Mouse (Mus musculus) kidney, embryonic 14.5 days (tissue): ENCODE results near the gene Gm12216. TPM values are rescaled to one million over a fixed set of nuclear protein-coding genes. Genes with fewer than 3 reads are reported as not detected.

Source experiments
- ATAC-seq: fragments of 200-750 bp; cut with Nextera tagmentation; 2 replicates; pipeline ENCODE4 v1.8.0; 2017; ENCODE audit warnings: moderate number of reproducible peaks, mild to moderate bottlenecking, moderate TSS enrichment, moderate library complexity; ENCODE audit not compliant: low FRiP score, low TSS enrichment
- H3K27ac ChIP-seq: fragments of 300-500 bp; sonication (generic); 2 replicates; pipeline ENCODE4 v1.5.1; 2014; ENCODE audit warnings: low read depth, mild to moderate bottlenecking, low read length, moderate library complexity, mixed read lengths
- H3K27me3 ChIP-seq: fragments of 300-500 bp; sonication (generic); 2 replicates; pipeline ENCODE4 v1.6.1; 2014; ENCODE audit warnings: mild to moderate bottlenecking, low read length; ENCODE audit not compliant: control insufficient read depth, insufficient read depth
- H3K36me3 ChIP-seq: fragments of 300-500 bp; sonication (generic); 2 replicates; pipeline ENCODE4 v1.6.1; 2014; ENCODE audit warnings: low read length, mixed read lengths; ENCODE audit not compliant: control insufficient read depth, insufficient read depth
- H3K4me1 ChIP-seq: fragments of 300-500 bp; sonication (generic); 2 replicates; pipeline ENCODE4 v1.6.1; 2014; ENCODE audit warnings: low read length, mixed read lengths; ENCODE audit not compliant: control insufficient read depth, insufficient read depth
- H3K4me2 ChIP-seq: fragments of 300-500 bp; sonication (generic); replicated peaks from 2 replicates; pipeline ENCODE4 v1.6.1; 2014; ENCODE audit warnings: low read depth, mild to moderate bottlenecking, low read length
- H3K4me3 ChIP-seq: fragments of 300-500 bp; sonication (generic); 2 replicates; pipeline ENCODE4 v1.5.1; 2014; ENCODE audit warnings: mild to moderate bottlenecking, low read length
- H3K9ac ChIP-seq: fragments of 300-500 bp; sonication (generic); 2 replicates; pipeline ENCODE4 v1.6.1; 2014; ENCODE audit warnings: low read depth, mild to moderate bottlenecking, low read length, moderate library complexity
- H3K9me3 ChIP-seq: fragments of 300-500 bp; sonication (generic); 2 replicates; pipeline ENCODE4 v1.6.1; 2016; ENCODE audit warnings: low read length; ENCODE audit not compliant: control insufficient read depth
- WGBS: fragments of 180-500 bp; shearing (Covaris S2); extraction: QIAGEN DNeasy Blood & Tissue Kit; methylation state at CpG from one replicate; pipeline ENCODE4 v1.1.7; 2014; 5-methylcytosine and 5-hydroxymethylcytosine counted together
- polyA plus RNA-seq: library from polyadenylated mRNA; unstranded; fragments of >200 nt; fragmentation: Nextera tagmentation; extraction: Ambion mirVana; gene quantifications from 2 replicates; pipeline ENCODE4 v1.2.1, GENCODE M21; 2014

Gene Gm12216
- polyA plus RNA-seq, 1 experiment from 2014 or later: 1.1 TPM

GRCm38 (mm10) chr11:53839663-53840642 lies 19.1 kb downstream of the Gm12216 start:
- H3K9ac ChIP-seq: no peak overlapping the region
- H3K9me3 ChIP-seq: no peaks in the 10 kb centered on the region
- 46% methylated on average over 8 of the region's 8 CpGs for WGBS
- no peaks in the 10 kb centered on the region for H3K27me3 ChIP-seq
- no peak for ATAC-seq
- H3K4me3 ChIP-seq: no peak overlapping the region
- no peaks in the 10 kb centered on the region for H3K36me3 ChIP-seq
- no peak overlapping the region for H3K4me2 ChIP-seq
- H3K4me1 ChIP-seq: no peaks in the 10 kb centered on the region
- H3K27ac ChIP-seq: no peak overlapping the region

GRCm38 (mm10) chr11:53839147-53839546 lies 19.9 kb downstream of the Gm12216 start:
- H3K27me3 ChIP-seq: no peaks in the 10 kb centered on the region
- H3K4me1 ChIP-seq: no peaks in the 10 kb centered on the region
- H3K9ac ChIP-seq: no peak overlapping the region
- WGBS: 74% methylated on average over 6 of the region's 6 CpGs
- no peak overlapping the region for H3K4me3 ChIP-seq
- H3K9me3 ChIP-seq: no peaks in the 10 kb centered on the region
- no peak for ATAC-seq
- no peak overlapping the region for H3K27ac ChIP-seq
- no peaks in the 10 kb centered on the region for H3K36me3 ChIP-seq
- no peak overlapping the region for H3K4me2 ChIP-seq

- Histone ChIP-seq H3K27ac (no peak overlapping the region), H3K9ac (no peak overlapping the region), H3K4me3 (no peak overlapping the region), H3K36me3 (no peaks in the 10 kb centered on the region), H3K4me2 (no peak overlapping the region), H3K4me1 (no peaks in the 10 kb centered on the region), H3K27me3 (no peaks in the 10 kb centered on the region), H3K9me3 (no peaks in the 10 kb centered on the region)
- ATAC-seq: no peak
- WGBS: 91% methylated on average over 5 of the region's 5 CpGs
Measured at GRCm38 (mm10) chr11:53837731-53838130, 21.3 kb downstream of the Gm12216 start.

- no peak for ATAC-seq
- Histone ChIP-seq H3K36me3 (no peaks in the 10 kb centered on the region), H3K4me2 (no peak overlapping the region), H3K9me3 (no peaks in the 10 kb centered on the region), H3K9ac (no peak overlapping the region), H3K27me3 (no peaks in the 10 kb centered on the region), H3K4me1 (no peaks in the 10 kb centered on the region), H3K4me3 (no peak overlapping the region), H3K27ac (no peak overlapping the region)
- 89% methylated on average over 4 of the region's 4 CpGs for WGBS
Measured at GRCm38 (mm10) chr11:53835379-53836010, 23.6 kb downstream of the Gm12216 start.

GRCm38 (mm10) chr11:53825409-53825808 lies 33.6 kb downstream of the Gm12216 start:
- ATAC-seq: no peak
- no peak overlapping the region for H3K9ac ChIP-seq
- H3K4me2 ChIP-seq: no peak overlapping the region
- H3K36me3 ChIP-seq: no peaks in the 10 kb centered on the region
- no peaks in the 10 kb centered on the region for H3K4me1 ChIP-seq
- H3K4me3 ChIP-seq: no peak overlapping the region
- H3K27ac ChIP-seq: no peak overlapping the region
- no peaks in the 10 kb centered on the region for H3K27me3 ChIP-seq
- 80% methylated on average over 4 of the region's 4 CpGs for WGBS
- H3K9me3 ChIP-seq: no peaks in the 10 kb centered on the region

GRCm38 (mm10) chr11:53821945-53822338 lies 37.1 kb downstream of the Gm12216 start:
- ATAC-seq: no peak
- Histone ChIP-seq H3K27me3 (no peaks in the 10 kb centered on the region), H3K9ac (no peak overlapping the region), H3K36me3 (no peaks in the 10 kb centered on the region), H3K4me3 (no peak overlapping the region), H3K27ac (no peak overlapping the region), H3K4me2 (no peak overlapping the region), H3K4me1 (no peaks in the 10 kb centered on the region), H3K9me3 (no peaks in the 10 kb centered on the region)
- WGBS: 88% methylated on average over 3 of the region's 3 CpGs

GRCm38 (mm10) chr11:53821230-53821944 lies 37.7 kb downstream of the Gm12216 start:
- Histone ChIP-seq H3K4me2 (no peak overlapping the region), H3K4me3 (no peak overlapping the region), H3K36me3 (no peaks in the 10 kb centered on the region), H3K27ac (no peak overlapping the region), H3K9ac (no peak overlapping the region), H3K4me1 (no peaks in the 10 kb centered on the region), H3K27me3 (no peaks in the 10 kb centered on the region), H3K9me3 (no peaks in the 10 kb centered on the region)
- no peak for ATAC-seq
- WGBS: 76% methylated on average over 11 of the region's 11 CpGs

GRCm38 (mm10) chr11:53820516-53821170 lies 38.4 kb downstream of the Gm12216 start:
- H3K9ac ChIP-seq: no peak overlapping the region
- no peaks in the 10 kb centered on the region for H3K4me1 ChIP-seq
- H3K36me3 ChIP-seq: no peaks in the 10 kb centered on the region
- ATAC-seq: no peak
- H3K9me3 ChIP-seq: no peaks in the 10 kb centered on the region
- WGBS: 88% methylated on average over 13 of the region's 13 CpGs
- no peaks in the 10 kb centered on the region for H3K27me3 ChIP-seq
- H3K27ac ChIP-seq: no peak overlapping the region
- H3K4me3 ChIP-seq: no peak overlapping the region
- no peak overlapping the region for H3K4me2 ChIP-seq
